Mouse (Mus musculus): Measurements from ENCODE around the gene Cyyr1. TPM values are rescaled to one million over a fixed set of nuclear protein-coding genes. Genes with fewer than 3 reads are reported as not detected.

The Cyyr1 gene
- polyA plus RNA-seq, 1 experiment = 0.68 TPM

DNA sequence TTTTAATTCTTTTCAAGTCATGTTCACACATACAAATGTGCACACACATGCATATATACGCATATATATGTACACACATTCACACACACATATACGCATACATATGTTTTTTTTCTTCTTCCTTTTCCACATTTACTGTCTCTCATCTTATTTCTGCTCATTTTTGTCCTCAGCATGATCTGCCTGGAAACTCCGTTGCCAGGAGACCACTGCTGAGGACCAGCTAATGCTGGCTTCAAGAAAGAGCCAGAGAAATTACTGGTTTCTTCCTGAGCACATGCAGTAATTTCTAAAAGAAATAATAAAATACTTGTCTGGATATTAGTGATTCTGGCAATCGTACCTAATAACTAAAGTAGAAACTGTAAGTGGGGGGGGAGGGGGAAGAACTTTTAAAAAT lies 68.6 kb downstream of the Cyyr1 start:
- TF ChIP-seq POLR2A (IDR thresholded peaks at IDR 0.05; ENCODE audit: low read depth, low read length) (no peak), CTCF (IDR thresholded peaks at IDR 0.05; ENCODE audit: borderline replicate concordance, insufficient read depth, low read length) (no peak)
- H3K4me3 ChIP-seq (ENCODE audit: insufficient read depth, low read length) = no peak overlapping the region
- H3K27ac ChIP-seq (ENCODE audit: insufficient read depth, low read length) = no peak overlapping the region
- H3K4me1 ChIP-seq (ENCODE audit: control insufficient read depth, insufficient read depth, low read length) = no peaks in the 10 kb centered on the region

DNA sequence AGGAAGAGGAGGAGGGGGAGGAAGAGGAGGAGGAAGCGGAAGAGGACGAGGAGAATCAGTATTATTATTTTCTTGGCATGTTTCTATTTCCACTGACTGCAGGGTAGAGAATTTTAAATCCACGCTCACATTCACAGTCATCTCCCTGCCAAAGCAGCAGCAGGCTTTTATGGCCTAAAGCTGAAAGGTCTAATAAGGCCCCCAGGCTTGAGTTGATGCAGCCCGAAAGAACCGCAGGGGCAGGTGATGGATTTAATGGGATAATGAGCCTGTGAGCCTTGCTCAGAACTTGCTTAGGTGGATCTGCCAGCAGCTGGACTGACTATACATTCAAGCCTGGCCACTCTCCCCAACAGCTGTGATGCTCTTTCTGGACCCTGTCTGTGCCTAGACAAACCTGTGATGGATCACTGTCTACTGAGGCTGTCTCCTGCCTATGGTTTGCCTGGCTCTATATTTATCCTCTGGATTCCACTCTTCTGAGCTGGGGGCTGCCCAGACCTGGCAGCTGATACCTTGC lies 78.6 kb downstream of the Cyyr1 start:
- no peak overlapping the region for H3K27ac ChIP-seq (ENCODE audit: insufficient read depth, low read length)
- no peaks in the 10 kb centered on the region for H3K4me1 ChIP-seq (ENCODE audit: control insufficient read depth, insufficient read depth, low read length)
- no peak for TF ChIP-seq POLR2A (IDR thresholded peaks at IDR 0.05; ENCODE audit: low read depth, low read length)
- TF ChIP-seq CTCF (IDR thresholded peaks at IDR 0.05; ENCODE audit: borderline replicate concordance, insufficient read depth, low read length) = no peak
- no peak overlapping the region for H3K4me3 ChIP-seq (ENCODE audit: insufficient read depth, low read length)

DNA sequence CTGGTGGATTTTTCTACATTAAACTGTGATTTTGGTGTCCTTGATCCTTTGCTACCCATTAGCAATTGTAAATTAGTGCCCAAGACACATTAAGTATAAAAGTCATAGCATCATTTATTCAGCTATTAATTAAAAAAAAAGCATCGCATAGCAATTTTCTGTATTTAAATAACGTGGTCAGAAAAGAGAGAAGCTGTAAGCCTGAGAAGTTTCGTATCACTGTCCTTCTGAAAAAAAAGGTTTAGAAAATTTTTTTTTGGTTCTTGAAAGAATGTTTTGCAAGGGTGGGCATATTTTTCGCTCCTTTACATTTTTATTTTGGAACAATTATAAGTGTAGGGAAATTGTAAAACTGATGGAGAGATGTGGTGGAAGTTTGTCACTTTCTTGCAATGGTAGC lies 83.1 kb downstream of the Cyyr1 start:
- Histone ChIP-seq H3K4me1 (ENCODE audit: control insufficient read depth, insufficient read depth, low read length) (no peaks in the 10 kb centered on the region), H3K4me3 (ENCODE audit: insufficient read depth, low read length) (no peak overlapping the region), H3K27ac (ENCODE audit: insufficient read depth, low read length) (no peak overlapping the region)
- TF ChIP-seq CTCF (IDR thresholded peaks at IDR 0.05; ENCODE audit: borderline replicate concordance, insufficient read depth, low read length) (no peak), POLR2A (IDR thresholded peaks at IDR 0.05; ENCODE audit: low read depth, low read length) (no peak)

DNA sequence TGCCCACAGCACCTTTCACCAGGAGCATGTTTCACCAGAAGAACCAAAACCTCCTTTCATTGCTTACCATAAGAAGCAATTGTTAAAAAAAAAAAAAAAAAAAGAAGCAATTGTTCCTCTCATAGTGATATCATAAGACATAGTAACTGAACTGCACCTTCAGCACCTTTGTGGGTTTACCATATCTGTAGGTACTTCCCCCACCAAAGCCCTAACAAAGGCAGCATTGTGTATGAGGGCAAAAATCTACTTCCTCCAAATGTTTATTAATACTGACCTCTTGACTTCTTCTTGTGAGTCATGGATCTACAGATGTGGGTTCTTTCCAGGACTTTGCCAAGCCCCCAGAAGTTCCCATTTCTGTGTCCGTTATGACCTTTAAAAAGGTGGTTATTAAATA lies 98.2 kb downstream of the Cyyr1 start:
- TF ChIP-seq CTCF (IDR thresholded peaks at IDR 0.05; ENCODE audit: borderline replicate concordance, insufficient read depth, low read length) (no peak), POLR2A (IDR thresholded peaks at IDR 0.05; ENCODE audit: low read depth, low read length) (no peak)
- Histone ChIP-seq H3K4me1 (ENCODE audit: control insufficient read depth, insufficient read depth, low read length) (no peaks in the 10 kb centered on the region), H3K27ac (ENCODE audit: insufficient read depth, low read length) (no peak overlapping the region), H3K4me3 (ENCODE audit: insufficient read depth, low read length) (no peak overlapping the region)

DNA sequence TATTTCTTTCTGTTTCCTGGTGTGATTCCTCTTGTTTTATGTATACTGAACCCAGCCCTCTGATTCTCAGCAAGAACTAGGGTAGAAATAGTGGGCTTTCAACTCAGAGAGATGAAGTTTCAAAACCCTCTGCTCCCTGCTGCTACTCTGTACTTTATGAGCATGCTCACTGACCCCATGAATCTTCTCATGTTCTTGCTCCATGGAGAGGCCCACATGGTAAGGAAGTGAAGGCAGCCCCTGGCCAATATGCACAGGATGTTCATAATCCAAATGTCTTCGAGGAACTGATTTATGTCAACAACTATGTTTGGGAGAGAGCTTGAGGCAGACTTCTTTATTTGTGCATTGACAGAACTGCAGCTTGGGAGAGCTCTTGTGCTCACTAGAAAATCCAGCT lies 106.9 kb downstream of the Cyyr1 start:
- Histone ChIP-seq H3K4me3 (ENCODE audit: insufficient read depth, low read length) (no peak overlapping the region), H3K27ac (ENCODE audit: insufficient read depth, low read length) (peak overlapping the region; percentile 75), H3K4me1 (ENCODE audit: control insufficient read depth, insufficient read depth, low read length) (peaks cover 6% of the 10 kb centered on the region)
- TF ChIP-seq POLR2A (IDR thresholded peaks at IDR 0.05; ENCODE audit: low read depth, low read length) (no peak), CTCF (IDR thresholded peaks at IDR 0.05; ENCODE audit: borderline replicate concordance, insufficient read depth, low read length) (no peak)

DNA sequence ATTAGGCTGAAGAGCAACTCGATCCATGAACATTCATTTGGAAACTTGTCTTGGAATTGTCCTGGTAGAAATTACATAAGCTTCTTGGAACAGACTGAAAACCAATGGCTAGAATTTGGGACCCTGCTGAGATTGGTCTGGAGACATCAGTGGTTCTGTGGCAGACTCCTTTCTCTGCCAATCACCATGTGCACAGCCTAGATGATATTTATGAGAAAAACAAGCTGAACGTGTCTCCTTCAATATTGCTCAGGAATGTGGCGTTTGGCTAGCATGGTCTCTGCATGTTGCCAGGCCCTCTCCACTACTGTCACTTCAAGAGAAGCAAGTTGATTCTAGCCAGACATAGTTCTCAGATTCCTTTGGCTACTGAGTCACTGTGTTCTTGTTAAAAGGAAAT lies 107.4 kb downstream of the Cyyr1 start:
- Histone ChIP-seq H3K4me1 (ENCODE audit: control insufficient read depth, insufficient read depth, low read length) (peaks cover 6% of the 10 kb centered on the region), H3K27ac (ENCODE audit: insufficient read depth, low read length) (peak overlapping the region; percentile 78), H3K4me3 (ENCODE audit: insufficient read depth, low read length) (no peak overlapping the region)
- no peak for TF ChIP-seq POLR2A (IDR thresholded peaks at IDR 0.05; ENCODE audit: low read depth, low read length)
- no peak for TF ChIP-seq CTCF (IDR thresholded peaks at IDR 0.05; ENCODE audit: borderline replicate concordance, insufficient read depth, low read length)

DNA sequence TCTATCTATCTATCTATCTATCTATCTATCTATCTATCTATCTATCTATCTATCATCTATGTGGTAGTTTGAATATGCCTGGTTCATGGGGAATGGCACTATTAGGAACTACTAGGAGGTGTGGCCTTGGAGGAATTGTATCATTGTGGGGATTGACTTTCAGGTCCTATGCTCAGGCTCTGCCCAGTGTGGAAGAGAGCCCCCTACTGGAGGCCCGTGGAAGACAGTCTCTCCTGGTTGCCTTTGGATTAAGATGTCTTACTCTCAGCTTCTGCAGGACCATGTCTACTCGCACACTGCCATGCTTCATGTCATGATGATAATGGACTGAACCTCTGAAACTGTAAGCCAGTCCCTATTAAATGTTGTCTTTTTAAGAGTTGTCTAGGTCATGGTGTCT lies 117.8 kb downstream of the Cyyr1 start:
- Histone ChIP-seq H3K4me1 (ENCODE audit: control insufficient read depth, insufficient read depth, low read length) (no peaks in the 10 kb centered on the region), H3K27ac (ENCODE audit: insufficient read depth, low read length) (no peak overlapping the region), H3K4me3 (ENCODE audit: insufficient read depth, low read length) (no peak overlapping the region)
- TF ChIP-seq CTCF (IDR thresholded peaks at IDR 0.05; ENCODE audit: borderline replicate concordance, insufficient read depth, low read length) (no peak), POLR2A (IDR thresholded peaks at IDR 0.05; ENCODE audit: low read depth, low read length) (no peak)

DNA sequence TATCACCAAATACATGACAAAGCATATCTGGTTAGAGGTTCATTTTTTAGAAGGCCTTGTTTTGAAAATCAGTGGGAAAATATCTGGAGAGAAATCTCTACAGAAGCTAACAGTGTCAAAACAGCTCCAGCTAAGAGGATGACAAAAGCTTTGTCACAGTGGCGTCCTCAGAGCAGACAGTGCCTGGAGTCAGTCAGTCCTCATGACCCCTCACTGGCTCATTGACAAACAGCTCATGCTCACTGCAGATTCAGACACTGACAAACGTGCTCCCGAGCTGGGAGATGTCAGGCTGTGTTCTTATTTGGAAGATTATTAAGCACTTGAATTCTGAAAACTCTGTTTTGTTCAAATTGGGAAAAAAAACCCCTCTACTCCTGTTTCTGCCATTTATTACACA lies 124.0 kb downstream of the Cyyr1 start:
- no peak overlapping the region for H3K4me3 ChIP-seq (ENCODE audit: insufficient read depth, low read length)
- H3K4me1 ChIP-seq (ENCODE audit: control insufficient read depth, insufficient read depth, low read length) = no peaks in the 10 kb centered on the region
- TF ChIP-seq CTCF (IDR thresholded peaks at IDR 0.05; ENCODE audit: borderline replicate concordance, insufficient read depth, low read length) (no peak), POLR2A (IDR thresholded peaks at IDR 0.05; ENCODE audit: low read depth, low read length) (no peak)
- H3K27ac ChIP-seq (ENCODE audit: insufficient read depth, low read length) = no peak overlapping the region

DNA sequence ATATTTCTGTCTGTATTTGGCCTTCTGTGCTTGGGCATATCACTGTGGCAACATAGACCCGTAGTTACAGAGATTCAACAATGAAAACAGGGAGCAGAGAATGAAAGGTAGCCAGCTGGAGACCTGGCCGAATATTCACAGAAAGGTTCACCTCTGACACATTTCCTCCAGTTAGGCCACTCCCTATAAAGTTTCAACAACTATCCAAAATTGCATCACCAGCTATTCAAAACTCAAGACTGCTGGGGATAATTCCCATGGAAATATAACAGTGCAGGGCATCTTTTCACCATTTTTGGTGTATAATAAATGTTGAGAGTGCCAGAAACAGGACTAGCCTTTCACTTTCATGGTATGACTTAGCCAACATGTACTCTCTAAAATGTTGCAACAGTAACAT lies 130.3 kb downstream of the Cyyr1 start:
- TF ChIP-seq POLR2A (IDR thresholded peaks at IDR 0.05; ENCODE audit: low read depth, low read length) (no peak), CTCF (IDR thresholded peaks at IDR 0.05; ENCODE audit: borderline replicate concordance, insufficient read depth, low read length) (no peak)
- H3K4me3 ChIP-seq (ENCODE audit: insufficient read depth, low read length) = no peak overlapping the region
- H3K27ac ChIP-seq (ENCODE audit: insufficient read depth, low read length) = peak overlapping the region; percentile 66
- peaks cover 4% of the 10 kb centered on the region for H3K4me1 ChIP-seq (ENCODE audit: control insufficient read depth, insufficient read depth, low read length)

DNA sequence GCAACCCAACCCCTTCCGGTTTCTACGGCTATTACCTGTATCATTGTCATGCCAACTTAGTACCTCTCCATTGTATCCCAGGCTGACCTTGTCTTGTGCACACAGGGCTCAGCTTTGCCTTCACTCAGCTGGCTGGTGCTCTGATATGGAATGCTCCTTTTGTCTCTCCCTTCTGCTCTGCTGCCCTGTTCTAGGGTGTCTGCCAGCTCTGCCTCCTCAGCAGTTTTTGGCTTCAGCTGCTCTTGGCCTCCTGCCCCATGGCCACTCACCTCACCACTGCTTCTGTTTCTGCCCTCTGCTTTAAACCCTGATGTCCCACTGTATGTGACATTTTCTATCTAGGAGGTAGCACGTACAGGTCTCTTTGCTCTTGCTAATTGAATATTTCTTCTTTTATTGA lies 137.8 kb downstream of the Cyyr1 start:
- H3K4me3 ChIP-seq (ENCODE audit: insufficient read depth, low read length) = no peak overlapping the region
- H3K27ac ChIP-seq (ENCODE audit: insufficient read depth, low read length) = no peak overlapping the region
- H3K4me1 ChIP-seq (ENCODE audit: control insufficient read depth, insufficient read depth, low read length) = no peaks in the 10 kb centered on the region; the same call in 1 of the 2 replicates
- TF ChIP-seq CTCF (IDR thresholded peaks at IDR 0.05; ENCODE audit: borderline replicate concordance, insufficient read depth, low read length) (no peak), POLR2A (IDR thresholded peaks at IDR 0.05; ENCODE audit: low read depth, low read length) (no peak)

Measured in embryonic fibroblast, embryonic 13.5 days (primary cell).